Mouse (Mus musculus) kidney, embryonic 16.5 days (tissue): ENCODE measurements at regions not wholly inside any gene's neighbourhood (a gene's known extent, or its start where the extent isn't known, plus 50 kb on each side); places are given as distances from the start of the nearest gene placed in this dataset.

Experiments
- ATAC-seq: fragments of 200-750 bp; cut with Nextera tagmentation; 2 replicates; pipeline ENCODE4 v1.8.0; 2017; ENCODE audit warnings: moderate TSS enrichment; ENCODE audit not compliant: low FRiP score, low TSS enrichment
- H3K27ac ChIP-seq: fragments of 300-500 bp; sonication (generic); 2 replicates; pipeline ENCODE4 v1.5.1; 2014; ENCODE audit warnings: low read length
- H3K27me3 ChIP-seq: fragments of 300-500 bp; sonication (generic); 2 replicates; pipeline ENCODE4 v1.6.1; 2014; ENCODE audit warnings: low read length, control low read depth, mixed read lengths; ENCODE audit not compliant: insufficient read depth
- H3K36me3 ChIP-seq: fragments of 300-500 bp; sonication (generic); 2 replicates; pipeline ENCODE4 v1.6.1; 2014; ENCODE audit warnings: low read length, control low read depth, mixed read lengths; ENCODE audit not compliant: insufficient read depth
- H3K4me1 ChIP-seq: fragments of 300-500 bp; sonication (generic); 2 replicates; pipeline ENCODE4 v1.6.1; 2014; ENCODE audit warnings: low read length, control low read depth, mixed read lengths; ENCODE audit not compliant: insufficient read depth
- H3K4me2 ChIP-seq: fragments of 300-500 bp; sonication (generic); replicated peaks from 2 replicates; pipeline ENCODE4 v1.6.1; 2014; ENCODE audit warnings: low read depth, low read length
- H3K4me3 ChIP-seq: fragments of 300-500 bp; sonication (generic); 2 replicates; pipeline ENCODE4 v1.5.1; 2014; ENCODE audit warnings: mild to moderate bottlenecking, low read length
- H3K9ac ChIP-seq: fragments of 300-500 bp; sonication (generic); replicated peaks from 2 replicates; pipeline ENCODE4 v1.6.1; 2014; ENCODE audit warnings: low read length
- H3K9me3 ChIP-seq: fragments of 300-500 bp; sonication (generic); 2 replicates; pipeline ENCODE4 v1.6.1; 2016; ENCODE audit warnings: low read length, control low read depth
- WGBS: fragments of 180-500 bp; shearing (Covaris S2); extraction: QIAGEN DNeasy Blood & Tissue Kit; methylation state at CpG from one replicate; pipeline ENCODE4 v1.1.7; 2014; 5-methylcytosine and 5-hydroxymethylcytosine counted together

- Histone ChIP-seq H3K27me3 (no peaks in the 10 kb centered on the region), H3K4me1 (no peaks in the 10 kb centered on the region), H3K27ac (no peak overlapping the region), H3K4me2 (no peak overlapping the region), H3K36me3 (no peaks in the 10 kb centered on the region), H3K9ac (no peak overlapping the region), H3K4me3 (no peak overlapping the region), H3K9me3 (no peaks in the 10 kb centered on the region)
- ATAC-seq: no peak
- WGBS: 85% methylated on average over 2 of the region's 2 CpGs
Measured at GRCm38 (mm10) chr4:131205127-131205526, 260.9 kb downstream of the Matn1 start.

GRCm38 (mm10) chr4:131205685-131206084, 261.5 kb downstream of the Matn1 start:
- 69% methylated on average over 4 of the region's 4 CpGs for WGBS
- Histone ChIP-seq H3K4me2 (no peak overlapping the region), H3K36me3 (no peaks in the 10 kb centered on the region), H3K9me3 (peaks cover under 1% of the 10 kb centered on the region; the same call in 1 of the 2 replicates), H3K4me3 (no peak overlapping the region), H3K27me3 (no peaks in the 10 kb centered on the region), H3K9ac (no peak overlapping the region), H3K27ac (no peak overlapping the region), H3K4me1 (no peaks in the 10 kb centered on the region)
- no peak for ATAC-seq

- H3K4me2 ChIP-seq: no peak overlapping the region
- ATAC-seq: no peak
- no peaks in the 10 kb centered on the region for H3K36me3 ChIP-seq
- H3K27ac ChIP-seq: no peak overlapping the region
- no peaks in the 10 kb centered on the region for H3K4me1 ChIP-seq
- H3K9me3 ChIP-seq: peaks cover 5% of the 10 kb centered on the region; the same call in 1 of the 2 replicates
- no peak overlapping the region for H3K9ac ChIP-seq
- 85% methylated on average over 8 of the region's 8 CpGs for WGBS
- no peaks in the 10 kb centered on the region for H3K27me3 ChIP-seq
- H3K4me3 ChIP-seq: no peak overlapping the region
Measured at GRCm38 (mm10) chr4:131206181-131206885, 262.1 kb downstream of the Matn1 start.

- H3K36me3 ChIP-seq: no peaks in the 10 kb centered on the region
- WGBS: 63% methylated on average over 4 of the region's 4 CpGs
- no peak overlapping the region for H3K27ac ChIP-seq
- no peaks in the 10 kb centered on the region for H3K4me1 ChIP-seq
- H3K4me3 ChIP-seq: no peak overlapping the region
- H3K9me3 ChIP-seq: peaks cover 5% of the 10 kb centered on the region; the same call in 1 of the 2 replicates
- no peak overlapping the region for H3K4me2 ChIP-seq
- no peaks in the 10 kb centered on the region for H3K27me3 ChIP-seq
- H3K9ac ChIP-seq: no peak overlapping the region
- ATAC-seq: no peak
Measured at GRCm38 (mm10) chr4:131206886-131207200, 262.7 kb downstream of the Matn1 start.

- Histone ChIP-seq H3K9ac (no peak overlapping the region), H3K27ac (no peak overlapping the region), H3K9me3 (peaks cover 5% of the 10 kb centered on the region; the same call in 1 of the 2 replicates), H3K4me2 (no peak overlapping the region), H3K4me1 (no peaks in the 10 kb centered on the region), H3K27me3 (no peaks in the 10 kb centered on the region), H3K36me3 (no peaks in the 10 kb centered on the region), H3K4me3 (no peak overlapping the region)
- ATAC-seq: no peak
- WGBS: 73% methylated on average over 2 of the region's 2 CpGs
Measured at GRCm38 (mm10) chr4:131207249-131207648, 263.1 kb downstream of the Matn1 start.

- H3K4me3 ChIP-seq: no peak overlapping the region
- H3K9ac ChIP-seq: no peak overlapping the region
- H3K27ac ChIP-seq: no peak overlapping the region
- ATAC-seq: no peak
- H3K27me3 ChIP-seq: no peaks in the 10 kb centered on the region
- H3K9me3 ChIP-seq: peaks cover 5% of the 10 kb centered on the region; the same call in 1 of the 2 replicates
- 68% methylated on average over 9 of the region's 9 CpGs for WGBS
- H3K4me2 ChIP-seq: no peak overlapping the region
- H3K36me3 ChIP-seq: no peaks in the 10 kb centered on the region
- H3K4me1 ChIP-seq: no peaks in the 10 kb centered on the region
Measured at GRCm38 (mm10) chr4:131208166-131208565, 264.0 kb downstream of the Matn1 start.

GRCm38 (mm10) chr4:131208637-131209036, 264.5 kb downstream of the Matn1 start:
- no peak overlapping the region for H3K4me2 ChIP-seq
- H3K4me1 ChIP-seq: no peaks in the 10 kb centered on the region
- ATAC-seq: no peak
- H3K9ac ChIP-seq: no peak overlapping the region
- H3K4me3 ChIP-seq: no peak overlapping the region
- H3K36me3 ChIP-seq: no peaks in the 10 kb centered on the region
- H3K27me3 ChIP-seq: no peaks in the 10 kb centered on the region
- WGBS: 88% methylated on average over 6 of the region's 6 CpGs
- H3K9me3 ChIP-seq: peaks cover 5% of the 10 kb centered on the region; the same call in 1 of the 2 replicates
- no peak overlapping the region for H3K27ac ChIP-seq

GRCm38 (mm10) chr4:131212711-131213110, 268.5 kb downstream of the Matn1 start:
- no peaks in the 10 kb centered on the region for H3K4me1 ChIP-seq

GRCm38 (mm10) chr4:131215682-131216081, 271.5 kb downstream of the Matn1 start:
- H3K4me2 ChIP-seq: no peak overlapping the region
- WGBS: 79% methylated on average over 11 of the region's 11 CpGs
- H3K9ac ChIP-seq: no peak overlapping the region
- H3K4me3 ChIP-seq: no peak overlapping the region
- H3K27me3 ChIP-seq: no peaks in the 10 kb centered on the region
- peaks cover 4% of the 10 kb centered on the region; the same call in 1 of the 2 replicates for H3K9me3 ChIP-seq
- H3K27ac ChIP-seq: no peak overlapping the region
- no peak for ATAC-seq
- H3K36me3 ChIP-seq: no peaks in the 10 kb centered on the region
- H3K4me1 ChIP-seq: no peaks in the 10 kb centered on the region

More at GRCm38 (mm10) chr4:131212711-131213110, 268.5 kb downstream of the Matn1 start:
- no peaks in the 10 kb centered on the region for H3K36me3 ChIP-seq
- peaks cover 5% of the 10 kb centered on the region; the same call in 1 of the 2 replicates for H3K9me3 ChIP-seq
- no peak overlapping the region for H3K4me2 ChIP-seq
- no peaks in the 10 kb centered on the region for H3K27me3 ChIP-seq
- no peak overlapping the region for H3K9ac ChIP-seq
- WGBS: 61% methylated on average over 4 of the region's 4 CpGs
- H3K4me3 ChIP-seq: no peak overlapping the region
- no peak overlapping the region for H3K27ac ChIP-seq
- ATAC-seq: no peak

GRCm38 (mm10) chr4:131216361-131216760, 272.2 kb downstream of the Matn1 start:
- Histone ChIP-seq H3K4me1 (no peaks in the 10 kb centered on the region), H3K27me3 (no peaks in the 10 kb centered on the region), H3K9me3 (no peaks in the 10 kb centered on the region), H3K36me3 (no peaks in the 10 kb centered on the region), H3K4me3 (no peak overlapping the region), H3K27ac (no peak overlapping the region), H3K9ac (no peak overlapping the region), H3K4me2 (no peak overlapping the region)
- 89% methylated on average over 3 of the region's 3 CpGs for WGBS
- no peak for ATAC-seq
